Mouse (Mus musculus) kidney, embryonic 14.5 days (tissue): ENCODE data around the gene Reep1. TPM values are rescaled to one million over a fixed set of nuclear protein-coding genes. Genes with fewer than 3 reads are reported as not detected.
"Not testable (repeated sequence)": the region's sequence is repeated elsewhere in the genome, so short reads cannot be mapped to it uniquely, and the experiment has no call there.

Experiments used
- ATAC-seq: fragments of 200-750 bp; cut with Nextera tagmentation; 2 replicates; pipeline ENCODE4 v1.8.0; 2017; ENCODE audit warnings: moderate number of reproducible peaks, mild to moderate bottlenecking, moderate TSS enrichment, moderate library complexity; ENCODE audit not compliant: low FRiP score, low TSS enrichment
- H3K27ac ChIP-seq: fragments of 300-500 bp; sonication (generic); 2 replicates; pipeline ENCODE4 v1.5.1; 2014; ENCODE audit warnings: low read depth, mild to moderate bottlenecking, low read length, moderate library complexity, mixed read lengths
- H3K27me3 ChIP-seq: fragments of 300-500 bp; sonication (generic); 2 replicates; pipeline ENCODE4 v1.6.1; 2014; ENCODE audit warnings: mild to moderate bottlenecking, low read length; ENCODE audit not compliant: control insufficient read depth, insufficient read depth
- H3K36me3 ChIP-seq: fragments of 300-500 bp; sonication (generic); 2 replicates; pipeline ENCODE4 v1.6.1; 2014; ENCODE audit warnings: low read length, mixed read lengths; ENCODE audit not compliant: control insufficient read depth, insufficient read depth
- H3K4me1 ChIP-seq: fragments of 300-500 bp; sonication (generic); 2 replicates; pipeline ENCODE4 v1.6.1; 2014; ENCODE audit warnings: low read length, mixed read lengths; ENCODE audit not compliant: control insufficient read depth, insufficient read depth
- H3K4me2 ChIP-seq: fragments of 300-500 bp; sonication (generic); replicated peaks from 2 replicates; pipeline ENCODE4 v1.6.1; 2014; ENCODE audit warnings: low read depth, mild to moderate bottlenecking, low read length
- H3K4me3 ChIP-seq: fragments of 300-500 bp; sonication (generic); 2 replicates; pipeline ENCODE4 v1.5.1; 2014; ENCODE audit warnings: mild to moderate bottlenecking, low read length
- H3K9ac ChIP-seq: fragments of 300-500 bp; sonication (generic); 2 replicates; pipeline ENCODE4 v1.6.1; 2014; ENCODE audit warnings: low read depth, mild to moderate bottlenecking, low read length, moderate library complexity
- H3K9me3 ChIP-seq: fragments of 300-500 bp; sonication (generic); 2 replicates; pipeline ENCODE4 v1.6.1; 2016; ENCODE audit warnings: low read length; ENCODE audit not compliant: control insufficient read depth
- WGBS: fragments of 180-500 bp; shearing (Covaris S2); extraction: QIAGEN DNeasy Blood & Tissue Kit; methylation state at CpG from one replicate; pipeline ENCODE4 v1.1.7; 2014; 5-methylcytosine and 5-hydroxymethylcytosine counted together
- polyA plus RNA-seq: library from polyadenylated mRNA; unstranded; fragments of >200 nt; fragmentation: Nextera tagmentation; extraction: Ambion mirVana; gene quantifications from 2 replicates; pipeline ENCODE4 v1.2.1, GENCODE M21; 2014

The Reep1 gene
- polyA plus RNA-seq, 1 experiment from 2014 or later: 13.2 TPM

- WGBS: under 1% methylated on average over 64 of the region's 64 CpGs
- H3K9me3 ChIP-seq: no peaks in the 10 kb centered on the region
Measured at GRCm38 (mm10) chr6:71830690-71831580, 123.6 kb downstream of the Reep1 start, which contains the start of gene Immt. Gene Immt, plus strand, starts transcription at chr6:71831331.

GRCm38 (mm10) chr6:71831581-71831960, 124.2 kb downstream of the Reep1 start:
- peak; percentile 99 for ATAC-seq
- H3K36me3 ChIP-seq: peaks cover 4% of the 10 kb centered on the region; the same call in 1 of the 2 replicates
- peak overlapping the region; percentile 54 for H3K4me2 ChIP-seq
- peaks cover 5% of the 10 kb centered on the region; the same call in 1 of the 2 replicates for H3K4me1 ChIP-seq
- peak overlapping the region; percentile 88 for H3K9ac ChIP-seq
- peak overlapping the region; percentile 91 for H3K27ac ChIP-seq
- no peaks in the 10 kb centered on the region for H3K27me3 ChIP-seq
- WGBS: 0% methylated on average over 21 of the region's 21 CpGs
- H3K9me3 ChIP-seq: no peaks in the 10 kb centered on the region
- H3K4me3 ChIP-seq: peak overlapping the region; percentile 95

More at GRCm38 (mm10) chr6:71830690-71831580, 123.6 kb downstream of the Reep1 start, which contains the start of gene Immt:
- H3K4me3 ChIP-seq: peak within 1 kb of the TSS; percentile 95
- H3K9ac ChIP-seq: peak within 1 kb of the TSS; percentile 88
- peaks cover 5% of the 10 kb centered on the region; the same call in 1 of the 2 replicates for H3K4me1 ChIP-seq
- no peaks in the 10 kb centered on the region for H3K27me3 ChIP-seq
- ATAC-seq: peak; percentile 99
- H3K36me3 ChIP-seq: peaks cover 4% of the 10 kb centered on the region; the same call in 1 of the 2 replicates
- H3K27ac ChIP-seq: peak within 1 kb of the TSS; percentile 91
- H3K4me2 ChIP-seq: peak within 1 kb of the TSS; percentile 54

- Histone ChIP-seq H3K9ac (no peak overlapping the region), H3K9me3 (no peaks in the 10 kb centered on the region), H3K4me2 (no peak overlapping the region), H3K4me1 (peaks cover 5% of the 10 kb centered on the region; the same call in 1 of the 2 replicates), H3K36me3 (peaks cover 4% of the 10 kb centered on the region; the same call in 1 of the 2 replicates), H3K4me3 (no peak overlapping the region), H3K27ac (no peak overlapping the region), H3K27me3 (no peaks in the 10 kb centered on the region)
- WGBS: 86% methylated on average over 2 of the region's 2 CpGs
- ATAC-seq: no peak
Measured at GRCm38 (mm10) chr6:71836811-71837210, 129.4 kb downstream of the Reep1 start.

GRCm38 (mm10) chr6:71839815-71840214, 132.5 kb downstream of the Reep1 start:
- ATAC-seq: no peak
- H3K36me3 ChIP-seq: no peaks in the 10 kb centered on the region; the same call in 1 of the 2 replicates

DNA sequence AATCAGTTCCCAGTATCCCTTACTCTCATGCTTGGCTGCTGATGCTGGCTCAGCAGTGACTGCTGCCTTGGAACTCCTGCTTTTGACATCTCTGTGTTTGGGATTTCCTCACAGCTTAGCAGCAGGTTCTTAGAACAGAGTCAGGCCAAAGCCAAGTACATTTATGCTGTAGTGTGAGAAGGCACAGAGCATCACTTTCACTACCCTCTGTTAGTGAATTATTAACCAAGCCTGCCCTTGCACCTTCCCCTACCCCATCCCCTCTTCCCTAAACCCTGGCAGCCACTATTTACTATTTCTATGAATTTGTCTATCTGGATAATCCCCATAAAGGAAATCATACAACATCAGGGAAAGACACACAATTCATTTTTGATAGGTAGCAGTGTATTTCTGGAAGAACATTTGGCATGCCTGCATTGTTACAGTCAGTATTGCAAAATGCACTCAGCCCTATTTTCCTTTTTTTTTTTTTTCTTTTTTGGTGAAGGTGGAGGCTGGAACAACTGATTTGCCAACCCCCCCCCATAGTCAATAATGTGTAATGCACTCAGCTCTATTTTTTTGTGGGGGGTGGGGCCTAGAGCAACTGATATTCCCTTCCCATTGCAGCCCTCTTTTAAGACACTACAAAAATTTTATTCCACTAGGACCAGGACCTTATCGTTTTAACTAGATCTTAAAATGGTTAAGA, 133.4 kb downstream of the Reep1 start:
- no peak overlapping the region for H3K4me3 ChIP-seq
- no peak overlapping the region for H3K27ac ChIP-seq
- no peaks in the 10 kb centered on the region for H3K9me3 ChIP-seq
- 97% methylated on average over 1 of the region's 1 CpGs for WGBS
- no peak for ATAC-seq
- H3K9ac ChIP-seq: no peak overlapping the region
- no peaks in the 10 kb centered on the region for H3K27me3 ChIP-seq
- no peak overlapping the region for H3K4me2 ChIP-seq
- no peaks in the 10 kb centered on the region for H3K4me1 ChIP-seq
- H3K36me3 ChIP-seq: peaks cover 9% of the 10 kb centered on the region; the same call in 1 of the 2 replicates

More at GRCm38 (mm10) chr6:71839815-71840214, 132.5 kb downstream of the Reep1 start:
- Histone ChIP-seq H3K4me1 (no peaks in the 10 kb centered on the region), H3K27ac (no peak overlapping the region), H3K4me2 (no peak overlapping the region), H3K4me3 (no peak overlapping the region), H3K9ac (no peak overlapping the region), H3K9me3 (no peaks in the 10 kb centered on the region), H3K27me3 (no peaks in the 10 kb centered on the region)

DNA sequence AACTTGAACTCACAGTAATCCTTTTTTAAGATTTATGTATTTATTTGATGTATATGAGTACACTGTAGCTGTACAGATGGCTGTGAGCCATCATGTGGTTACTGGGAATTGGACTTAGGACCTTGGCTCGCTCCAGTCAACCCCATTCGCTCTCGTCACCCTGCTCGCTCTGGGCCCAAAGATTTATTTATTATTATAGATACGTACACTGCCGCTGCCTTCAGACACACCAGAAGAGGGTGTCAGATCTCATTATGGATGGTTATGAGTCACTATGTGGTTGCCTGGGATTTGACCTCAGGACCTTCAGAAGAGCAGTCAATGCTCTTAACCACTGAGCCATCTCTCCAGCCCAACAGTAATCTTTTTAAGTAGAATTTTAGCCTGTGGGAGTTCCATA, 139.5 kb downstream of the Reep1 start:
- not testable (repeated sequence) for ATAC-seq, H3K9me3 ChIP-seq, H3K4me3 ChIP-seq, H3K4me2 ChIP-seq, H3K9ac ChIP-seq, H3K4me1 ChIP-seq, H3K27ac ChIP-seq, H3K27me3 ChIP-seq
- 91% methylated on average over 6 of the region's 6 CpGs for WGBS
- peaks cover 40% of the 10 kb centered on the region for H3K36me3 ChIP-seq

Other genes starting within 250 kb of the Reep1 start
- gene Rnf103, start 213.7 kb upstream of the Reep1 start, polyA plus RNA-seq: 14.8 and 20.1 TPM in 2 replicates
- 59.9 TPM in 2 replicates for gene Chmp3, start 163.8 kb upstream of the Reep1 start, polyA plus RNA-seq
- gene Kdm3a, start 74.6 kb upstream of the Reep1 start, polyA plus RNA-seq: 26.7 and 47.5 TPM in 2 replicates
- 77.5 and 93.4 TPM in 2 replicates for gene Mrpl35, start 119.4 kb downstream of the Reep1 start, polyA plus RNA-seq
- 179 and 226 TPM in 2 replicates for gene Immt, start 123.8 kb downstream of the Reep1 start, polyA plus RNA-seq
- gene Ptcd3, start 201.2 kb downstream of the Reep1 start, polyA plus RNA-seq: 85.5 and 131 TPM in 2 replicates
- gene Polr1a, start 201.5 kb downstream of the Reep1 start, polyA plus RNA-seq: 18.6 and 37.0 TPM in 2 replicates